Mouse (Mus musculus): ENCODE measurements at regions not wholly inside any gene's neighbourhood (a gene's known extent, or its start where the extent isn't known, plus 50 kb on each side); places are given as distances from the start of the nearest gene placed in this dataset.

DNA sequence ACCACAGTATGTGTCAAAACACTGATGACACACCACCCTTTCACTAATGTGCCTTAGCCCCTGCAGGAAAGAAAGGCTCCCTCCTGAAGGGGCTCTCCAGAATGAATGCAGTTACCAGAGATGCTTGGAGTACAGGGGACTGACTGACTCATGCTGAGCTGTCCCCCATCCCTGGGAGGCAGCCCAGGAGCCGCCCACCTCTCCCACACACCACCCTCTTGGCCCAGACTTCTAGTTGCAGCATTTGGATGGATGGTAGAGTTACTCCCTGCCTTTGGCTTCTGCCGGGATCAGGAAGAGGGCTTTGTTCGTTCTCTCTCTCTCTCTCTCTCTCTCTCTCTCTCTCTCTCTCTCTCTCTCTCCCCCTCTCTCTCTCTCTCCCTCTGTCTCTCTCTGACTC lies 53.4 kb upstream of the Jun start:
- peak; percentile 20 for DNase-seq (ENCODE audit: low spot score)

DNA sequence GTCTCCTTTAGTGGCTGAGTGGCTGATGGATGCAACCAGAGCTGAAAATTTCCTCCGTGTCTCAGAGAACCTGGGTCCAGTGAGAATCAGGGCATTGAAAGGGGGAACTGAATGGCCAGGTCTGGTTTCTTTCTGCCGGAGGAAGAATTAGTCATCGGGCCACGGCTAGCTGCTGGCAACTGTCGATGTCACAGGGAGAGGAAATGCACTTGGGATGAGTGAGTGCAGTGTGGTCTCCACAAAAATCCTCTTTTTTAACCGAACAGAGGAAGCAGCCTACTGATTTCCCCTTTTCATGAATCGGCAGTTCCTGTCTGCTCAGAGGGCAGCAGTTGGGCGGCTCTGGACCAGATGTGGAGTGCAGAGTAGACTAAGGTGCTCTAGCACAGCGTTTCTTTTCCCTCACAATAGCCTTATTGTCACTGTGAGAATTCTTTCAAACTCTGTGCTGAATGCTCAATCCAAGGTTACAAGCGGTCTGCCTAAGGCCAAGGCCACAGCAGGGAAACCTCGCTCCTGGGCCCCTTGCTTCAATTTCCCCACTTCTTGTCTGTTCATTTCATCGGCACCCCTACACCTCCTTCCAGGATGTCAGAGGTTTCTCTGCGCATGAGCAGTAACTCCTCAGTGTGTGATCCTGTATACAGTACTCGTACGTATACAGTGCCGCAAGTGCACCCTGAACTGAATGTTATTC lies 54.1 kb upstream of the Jun start:
- DNase-seq (ENCODE audit: low spot score): peak; percentile 58

DNA sequence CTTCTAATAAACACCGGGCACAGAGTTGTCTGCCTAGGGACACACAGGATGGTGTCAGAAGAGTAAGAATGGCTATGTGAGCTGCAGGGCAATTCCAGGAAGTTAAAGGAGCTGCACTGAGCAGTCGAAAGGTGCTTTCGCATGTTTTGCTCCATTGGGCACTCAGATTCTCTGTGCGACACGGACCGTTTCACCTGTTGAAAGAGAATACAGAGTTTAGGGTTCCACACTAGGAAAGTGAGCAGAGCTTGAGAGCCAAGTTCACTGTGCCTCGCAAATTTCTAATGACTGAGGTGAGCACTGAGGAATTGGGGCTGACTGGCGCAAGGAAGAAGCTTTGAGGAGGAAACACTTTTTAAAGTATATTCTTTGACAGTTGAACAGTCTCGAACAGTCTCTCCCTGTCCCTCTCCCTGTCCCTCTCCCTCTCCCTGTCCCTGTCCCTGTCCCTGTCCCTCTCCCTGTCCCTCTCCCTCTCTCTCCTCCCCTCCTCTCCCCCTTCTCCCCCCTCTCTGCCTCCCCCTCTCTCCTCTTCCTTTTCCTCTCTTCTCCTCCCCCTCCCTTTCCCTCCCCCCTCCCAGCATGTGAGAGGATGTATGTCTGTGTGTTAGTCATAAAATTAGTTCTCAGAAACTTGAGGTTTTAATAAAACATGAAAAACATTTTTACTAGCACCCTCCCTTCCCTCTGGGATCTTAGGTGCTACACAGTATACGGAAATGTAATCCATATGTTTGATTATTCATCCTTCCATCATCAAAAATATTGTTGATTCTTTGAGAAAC lies 55.1 kb upstream of the Jun start:
- DNase-seq (ENCODE audit: low spot score): no peak

DNA sequence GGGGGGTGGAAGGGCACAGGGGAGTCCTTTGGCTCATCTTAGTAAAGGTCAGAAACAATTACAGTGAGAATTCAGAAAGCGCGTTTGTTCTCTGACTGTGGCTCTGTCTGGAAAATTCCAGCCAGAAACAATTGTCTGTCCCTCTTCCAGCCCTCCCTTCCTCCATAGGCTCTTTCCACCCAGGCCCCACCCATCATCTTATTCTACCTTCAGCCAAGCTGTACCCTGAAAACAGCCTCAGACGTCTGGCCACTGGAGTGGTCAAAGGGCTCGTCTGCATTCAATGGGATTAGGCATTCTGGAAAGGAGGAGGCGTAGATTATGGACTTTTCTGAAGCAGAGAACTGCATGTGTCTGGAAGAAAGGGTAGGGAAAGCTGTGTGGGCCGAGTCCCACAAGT lies 56.8 kb upstream of the Jun start:
- no peak for DNase-seq (ENCODE audit: low spot score)

DNA sequence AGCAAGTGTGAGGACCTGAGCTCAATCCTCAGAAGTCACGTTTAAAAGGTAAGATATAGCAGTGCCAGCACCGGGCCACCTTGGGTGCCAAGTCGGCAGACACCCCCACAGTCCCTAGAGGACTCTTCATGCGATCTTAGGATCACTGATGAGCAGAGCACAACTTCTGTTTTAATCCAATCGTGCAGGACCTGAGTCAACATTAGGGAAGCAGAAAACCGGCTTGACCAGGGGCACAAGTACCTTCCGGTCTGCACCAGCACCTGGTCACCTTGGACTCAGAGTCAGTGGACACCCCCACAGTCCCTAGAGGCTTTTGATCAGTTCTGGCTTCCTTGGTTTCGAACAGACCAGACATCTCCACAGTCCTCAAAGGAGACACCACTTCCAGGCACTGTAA lies 58.8 kb upstream of the Jun start:
- DNase-seq (ENCODE audit: low spot score): no peak

DNA sequence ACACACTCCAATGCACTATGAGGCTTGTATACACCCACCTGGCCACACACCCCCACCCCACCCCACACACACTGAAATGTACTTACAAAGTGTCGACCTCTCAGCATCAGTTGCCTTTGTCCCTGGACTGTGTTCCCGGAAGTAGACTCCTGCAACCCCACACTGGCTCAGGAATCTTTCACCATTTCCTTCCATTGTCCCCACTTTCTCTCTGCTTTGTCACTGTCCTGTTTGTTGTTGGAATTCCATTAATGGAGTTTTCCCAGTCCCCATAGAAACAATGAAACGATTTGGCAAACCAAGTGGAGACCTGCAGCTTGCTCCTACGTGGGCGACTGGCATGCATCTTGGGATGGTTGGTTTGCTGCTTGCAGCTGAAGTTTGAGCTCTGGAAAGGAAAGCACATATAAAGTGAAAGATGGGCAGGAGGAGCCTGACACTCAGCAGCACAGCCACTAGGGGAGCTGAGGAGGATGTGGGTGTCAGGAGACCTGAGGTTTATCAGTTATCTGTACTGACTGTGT lies 65.2 kb upstream of the Jun start:
- DNase-seq (ENCODE audit: low spot score): no peak

DNA sequence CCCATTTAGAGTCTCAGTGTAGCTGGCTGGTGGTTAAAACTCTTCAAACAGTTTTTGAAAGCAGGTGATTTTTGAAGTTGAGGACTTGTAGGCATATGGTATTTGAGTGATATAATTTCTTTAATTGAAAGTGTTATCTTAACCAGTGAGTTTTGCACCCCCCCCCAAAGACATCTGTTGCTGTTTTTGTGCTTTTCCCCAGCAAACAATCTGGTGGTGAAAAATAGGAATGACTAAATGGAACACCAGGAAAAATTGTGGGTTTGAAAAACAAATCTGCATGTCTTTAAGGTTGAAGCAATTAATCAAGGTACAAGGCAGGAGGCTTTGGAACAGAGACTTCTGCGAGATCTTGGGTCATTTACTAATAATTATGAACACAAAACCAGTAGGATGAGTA lies 68.9 kb upstream of the Jun start:
- no peak for DNase-seq (ENCODE audit: low spot score)

DNA sequence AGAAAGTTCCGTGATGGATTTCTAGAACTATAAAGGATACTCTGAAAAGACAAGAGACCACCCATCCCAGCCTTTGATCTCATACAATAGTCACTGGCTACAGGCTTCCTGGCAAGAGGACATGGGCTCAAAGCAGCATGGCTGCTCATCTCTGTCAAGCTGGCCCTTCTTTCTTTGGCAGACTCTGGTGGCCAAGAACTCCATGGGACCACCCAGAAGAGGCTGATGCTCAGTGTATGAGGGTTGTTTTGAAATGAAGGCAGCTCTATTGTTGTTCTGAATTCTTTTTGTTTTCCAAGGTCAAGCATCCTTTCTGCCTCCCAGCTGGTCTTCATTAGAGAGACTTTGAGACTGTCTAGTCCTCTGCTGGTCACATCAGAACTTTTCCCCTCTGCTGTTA lies 73.3 kb upstream of the Jun start:
- DNase-seq (ENCODE audit: low spot score): no peak

DNA sequence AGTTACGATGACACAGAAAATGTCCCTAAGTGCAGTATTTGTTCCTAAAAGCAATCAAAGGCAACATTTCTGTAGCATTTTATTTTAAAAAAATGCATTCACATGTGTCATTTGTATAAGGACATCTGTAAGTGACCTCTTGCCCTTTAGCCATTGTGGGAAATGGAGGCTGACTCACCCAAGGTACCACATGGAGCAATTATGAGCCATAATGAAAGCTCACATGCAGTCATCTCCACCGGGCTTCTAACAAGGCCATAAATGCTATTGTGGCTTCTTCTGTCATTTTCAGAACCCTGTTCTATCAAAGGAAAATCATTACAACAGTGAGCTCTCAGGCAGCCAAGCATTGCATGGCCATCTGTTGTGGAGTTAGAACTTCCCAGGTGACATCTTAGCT lies 75.9 kb upstream of the Jun start:
- DNase-seq (ENCODE audit: low spot score): peak; percentile 11

DNA sequence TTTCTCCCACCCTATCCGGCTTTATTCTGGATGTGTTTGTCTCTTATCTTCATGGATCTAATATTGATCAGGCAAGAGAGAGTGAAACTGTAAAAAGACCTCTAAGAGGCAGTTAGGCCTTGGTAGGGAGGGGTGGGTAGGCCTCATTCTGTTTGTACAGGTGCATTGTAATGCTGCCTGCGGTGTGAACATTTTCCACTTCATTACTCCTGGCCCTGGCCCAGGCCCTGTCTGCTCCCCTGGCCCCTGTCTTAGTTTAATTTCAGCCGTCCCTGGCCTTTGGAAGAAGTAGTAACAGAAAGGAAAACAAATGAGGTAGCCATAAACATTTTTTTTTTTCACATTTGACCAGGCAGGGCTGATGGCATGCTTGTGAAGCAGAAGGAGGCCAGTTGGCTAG lies 81.8 kb upstream of the Jun start:
- no peak for DNase-seq (ENCODE audit: low spot score)

DNA sequence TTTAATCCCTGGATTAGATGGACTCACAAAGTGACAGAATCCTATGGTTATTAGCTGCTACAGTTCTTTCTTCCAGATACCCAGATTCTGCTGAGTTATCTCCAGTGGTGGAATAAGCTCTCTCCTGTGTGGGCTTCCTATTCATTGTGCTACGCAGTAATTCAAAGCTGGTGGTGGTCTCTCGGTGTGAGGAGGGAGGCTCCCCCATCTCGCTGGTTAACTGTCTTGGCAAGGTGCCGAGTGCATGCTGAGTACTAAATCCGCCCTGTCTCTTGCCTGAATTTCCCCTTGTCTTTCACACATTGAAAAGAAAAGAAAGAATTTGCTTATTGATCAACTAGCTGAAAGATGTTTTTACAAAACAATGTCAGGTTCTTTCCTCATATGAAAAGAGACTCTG lies 82.6 kb upstream of the Jun start:
- no peak for DNase-seq (ENCODE audit: low spot score)

DNA sequence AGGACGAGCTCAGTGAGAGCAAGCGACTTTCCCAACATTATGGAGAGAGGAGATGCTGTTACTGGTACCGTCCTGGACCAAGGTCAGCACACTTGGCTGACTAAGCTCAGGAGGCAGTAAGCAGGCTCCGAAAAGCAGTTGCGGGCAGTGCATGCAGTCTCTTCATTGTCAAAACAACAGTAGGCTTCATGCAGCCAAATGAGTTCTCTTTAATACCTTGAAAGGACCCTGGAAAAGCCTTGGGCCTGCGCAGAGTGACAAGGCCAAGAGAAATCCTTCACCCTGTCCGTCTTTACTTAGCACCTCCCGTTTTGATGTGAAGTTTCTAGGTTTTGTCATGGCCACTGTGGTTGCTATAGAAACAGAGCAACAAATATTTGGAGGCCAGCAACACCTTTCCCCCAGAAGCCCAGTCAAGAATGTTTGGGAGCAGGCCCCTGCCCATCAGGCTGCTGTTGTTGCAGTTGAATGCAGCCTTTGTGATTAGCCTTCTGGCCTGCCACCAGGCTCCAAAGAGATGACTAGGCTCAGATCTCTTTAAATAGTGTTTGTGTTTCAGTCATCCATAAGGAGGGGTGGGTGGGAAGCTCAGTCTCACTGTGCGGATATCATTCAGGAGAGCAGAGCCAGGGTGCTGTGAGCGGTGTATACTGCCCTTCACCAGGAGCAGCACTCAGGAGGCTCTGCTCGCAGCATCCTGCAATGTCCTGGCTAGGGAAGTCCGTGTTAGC lies 85.6 kb upstream of the Jun start:
- DNase-seq (ENCODE audit: low spot score): no peak

DNA sequence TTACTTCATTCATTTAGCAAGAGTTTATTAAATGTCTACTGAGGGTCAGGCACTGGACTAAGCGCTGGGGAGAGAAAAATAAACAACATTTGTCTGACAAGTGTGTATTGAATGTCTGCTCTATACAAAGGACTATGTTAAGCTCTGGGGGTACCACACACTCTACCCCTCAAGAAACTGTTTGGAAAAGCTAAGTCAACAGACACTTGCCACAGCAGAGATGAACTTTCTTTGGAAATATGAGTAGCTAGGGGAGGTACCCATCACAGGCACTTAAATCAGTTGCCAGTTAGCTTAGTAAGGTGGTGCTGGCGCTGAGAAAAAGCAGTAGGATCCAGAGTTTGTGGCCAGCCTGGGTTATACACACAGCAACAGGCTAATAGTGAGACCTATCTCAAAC lies 86.7 kb upstream of the Jun start:
- no peak for DNase-seq (ENCODE audit: low spot score)

DNA sequence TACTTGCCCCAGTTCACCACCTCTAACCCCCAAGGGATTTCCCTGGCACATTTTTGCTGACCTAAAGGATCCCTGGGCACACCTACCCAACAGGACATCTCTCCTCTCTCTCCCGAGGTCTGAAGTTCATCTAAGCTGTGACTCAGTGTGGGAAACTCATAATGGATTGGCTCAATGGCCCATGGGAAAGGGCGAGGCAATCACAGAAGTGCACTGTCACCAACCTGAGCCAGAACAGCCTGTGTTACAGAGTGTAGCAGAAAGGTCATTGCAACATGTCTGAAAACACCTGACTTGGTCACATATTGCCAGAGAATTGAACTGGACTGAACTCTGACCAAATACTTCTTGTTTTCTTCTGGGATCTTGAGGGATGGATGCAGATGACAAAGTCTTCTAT lies 89.2 kb upstream of the Jun start:
- no peak for DNase-seq (ENCODE audit: low spot score)

DNA sequence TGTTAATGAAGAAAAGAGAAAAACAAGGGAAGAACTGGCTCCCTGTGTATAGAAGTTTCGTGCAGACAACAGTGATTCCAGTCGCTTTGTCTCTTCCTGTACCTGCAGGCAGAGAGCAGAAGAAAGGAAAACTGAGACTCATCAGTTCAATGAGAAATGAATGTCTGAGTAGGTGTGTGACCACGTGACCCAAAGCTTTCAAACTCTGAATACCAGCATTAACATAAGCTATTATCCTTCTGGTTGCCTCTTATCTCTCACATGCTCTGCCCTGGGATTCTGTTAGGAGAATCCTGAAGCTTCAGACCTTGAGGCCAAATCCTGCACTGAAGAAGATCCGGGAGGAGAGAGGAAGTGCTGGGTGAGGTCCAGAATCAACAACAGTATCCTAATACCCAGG lies 91.1 kb upstream of the Jun start:
- DNase-seq (ENCODE audit: low spot score): no peak

DNA sequence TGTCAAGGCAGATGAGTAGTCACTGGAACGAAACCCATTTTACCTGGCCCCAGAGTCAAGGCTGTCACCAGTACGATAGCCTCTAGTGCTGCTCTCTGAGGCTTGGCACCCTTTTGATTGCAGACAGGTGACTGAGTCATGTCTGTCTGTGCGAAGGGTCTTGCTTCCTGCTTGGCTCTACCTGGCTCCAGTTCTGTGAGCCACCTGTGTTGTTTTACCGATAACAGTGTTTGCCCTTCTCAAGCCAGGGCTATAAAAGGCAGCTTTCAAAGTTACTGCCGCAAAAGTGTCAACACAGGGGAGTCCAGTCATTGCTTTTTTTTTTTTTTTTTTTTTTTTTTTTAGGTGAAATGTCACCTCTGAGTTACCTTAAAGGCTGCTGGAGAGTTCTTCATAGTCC lies 91.6 kb upstream of the Jun start:
- no peak for DNase-seq (ENCODE audit: low spot score)

DNA sequence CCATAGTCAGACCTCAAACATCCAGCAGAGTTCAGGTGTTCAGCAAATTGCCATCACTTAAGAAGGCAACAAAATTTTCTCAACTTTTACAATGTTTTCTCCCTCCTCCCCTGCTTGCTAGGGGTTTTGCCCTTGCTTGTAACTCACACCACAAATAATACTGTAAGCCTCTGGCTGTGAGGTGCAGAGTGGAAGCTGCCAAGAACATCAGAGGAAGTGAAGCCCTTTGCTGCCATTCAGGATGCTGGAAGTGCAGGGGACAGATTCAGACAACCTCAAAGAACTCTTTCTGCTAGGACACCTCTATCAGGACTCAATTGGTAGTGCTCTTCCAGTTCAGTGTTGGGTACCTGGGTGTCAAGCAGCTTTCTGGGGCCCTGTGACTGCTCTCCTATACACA lies 92.4 kb upstream of the Jun start:
- DNase-seq (ENCODE audit: low spot score): no peak

DNA sequence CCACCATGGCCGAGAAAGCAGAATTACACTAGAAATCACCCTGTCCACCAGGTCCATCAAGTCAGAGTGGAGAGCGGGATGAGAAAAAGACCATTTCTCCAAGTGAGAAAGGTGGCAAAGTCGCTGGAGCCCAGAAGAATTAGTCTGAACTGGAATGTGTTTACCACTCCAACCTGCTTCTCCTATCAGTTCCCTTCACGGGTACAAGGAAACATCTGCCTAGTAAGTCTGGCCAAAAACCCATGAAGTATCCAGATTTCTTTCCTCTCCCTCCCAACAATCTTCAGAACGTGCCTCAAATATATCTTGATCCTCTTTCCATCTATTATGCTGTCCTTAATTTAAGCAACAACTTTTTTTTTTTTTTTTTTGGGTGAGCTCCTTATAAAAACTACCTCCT lies 94.2 kb upstream of the Jun start:
- no peak for DNase-seq (ENCODE audit: low spot score)

DNA sequence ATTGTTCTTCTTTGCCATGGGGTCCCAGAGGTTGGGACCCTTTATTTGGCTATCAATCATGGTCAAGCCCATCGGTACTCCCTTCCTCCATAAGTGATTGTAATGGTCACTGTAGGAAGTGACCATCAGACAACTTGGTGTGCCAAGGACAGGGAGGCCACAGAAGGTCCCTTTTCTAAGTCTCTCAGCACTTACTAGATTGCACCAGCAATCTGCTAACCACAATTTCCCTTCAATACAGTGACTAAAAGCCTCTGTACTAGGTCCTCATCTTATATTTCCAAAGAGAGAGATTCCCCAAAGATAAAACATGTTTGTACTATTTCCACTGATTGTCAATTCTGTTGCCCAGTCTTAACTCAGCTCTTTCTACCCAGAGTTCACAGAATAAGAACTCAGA lies 96.6 kb upstream of the Jun start:
- no peak for DNase-seq (ENCODE audit: low spot score)

DNA sequence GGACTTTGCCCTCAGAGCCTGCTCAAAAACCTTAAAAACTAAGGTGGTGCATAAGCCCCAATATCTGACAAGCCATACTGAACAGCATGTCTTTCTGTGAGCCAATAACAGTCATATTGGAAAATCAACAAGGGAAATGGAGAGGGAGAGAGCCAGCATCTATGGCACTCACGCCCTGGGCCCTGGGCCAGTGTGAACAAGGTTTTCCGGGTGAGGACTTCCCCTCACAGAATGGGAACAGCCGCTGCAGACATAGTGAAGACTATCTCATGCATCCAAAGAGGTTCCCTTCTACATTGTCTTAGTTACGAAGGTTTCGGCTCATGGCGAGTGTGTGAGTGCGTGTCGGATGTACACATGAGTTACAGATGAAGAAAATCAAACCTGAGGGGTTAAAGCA lies 99.7 kb upstream of the Jun start:
- DNase-seq (ENCODE audit: low spot score): no peak

DNA sequence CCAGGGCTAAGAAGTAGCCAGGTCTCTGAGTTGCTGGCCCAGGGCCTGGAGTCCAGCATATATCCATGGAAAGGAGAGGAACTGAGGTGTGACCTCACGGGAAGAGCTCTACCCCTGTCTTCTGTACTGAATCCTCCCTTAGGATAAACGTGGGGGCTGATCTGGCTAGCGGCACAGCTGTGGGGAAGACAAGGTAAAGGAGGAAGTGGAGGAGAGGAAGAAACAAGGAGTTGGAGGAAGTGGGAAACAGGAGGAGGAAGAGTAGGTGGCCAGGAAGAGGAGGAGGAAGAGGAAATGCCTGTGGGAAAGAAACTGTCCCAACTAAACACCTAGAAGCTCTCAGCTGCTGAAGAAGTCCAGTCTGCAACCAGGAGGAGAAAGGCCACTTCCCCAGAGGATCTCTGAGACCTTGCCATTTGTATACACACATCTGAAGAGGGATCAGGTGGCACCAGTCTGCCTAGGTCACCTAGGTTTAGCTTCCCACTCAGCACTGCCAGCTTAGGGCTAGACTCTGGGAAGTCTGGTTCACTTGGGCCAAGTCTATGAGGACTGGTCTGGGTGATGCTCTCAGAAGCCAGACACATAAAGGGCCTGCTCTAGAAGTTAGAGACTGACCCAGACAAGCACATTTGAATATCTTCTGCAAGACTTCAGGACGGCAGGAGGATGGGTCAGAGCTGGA lies 100.6 kb upstream of the Jun start:
- DNase-seq (ENCODE audit: low spot score): no peak

DNA sequence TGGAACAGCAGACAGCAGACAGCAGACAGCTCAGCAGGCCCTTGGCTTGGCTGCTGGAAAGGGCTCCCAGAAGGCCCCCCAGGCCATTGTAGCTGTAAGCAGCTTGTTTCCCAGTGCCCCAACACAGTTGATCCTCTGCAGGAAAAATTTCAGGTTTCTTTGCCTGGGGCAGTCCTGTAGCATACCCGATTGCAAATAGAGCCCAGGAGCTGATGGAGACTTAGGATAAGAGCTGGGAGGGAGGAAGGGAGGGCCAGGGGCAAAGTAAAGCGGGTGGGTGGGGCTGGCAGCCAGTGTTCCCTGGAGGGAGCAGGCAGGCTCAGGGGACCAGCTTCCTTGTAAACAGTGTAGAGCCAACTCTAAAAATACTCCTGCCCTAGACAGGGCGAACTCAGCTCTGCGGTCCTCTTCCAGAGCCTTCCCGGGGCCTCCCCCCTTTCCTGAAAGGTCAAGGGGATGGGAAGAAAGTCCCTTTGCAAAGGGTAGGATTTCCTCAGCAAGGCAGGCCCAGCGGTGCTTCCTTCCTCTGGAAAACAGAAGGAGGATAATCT lies 101.8 kb upstream of the Jun start:
- DNase-seq (ENCODE audit: low spot score): peak; percentile 18
